Mouse (Mus musculus): ENCODE measurements around the gene Gpn2. TPM values are rescaled to one million over a fixed set of nuclear protein-coding genes. Genes with fewer than 3 reads are reported as not detected.

The Gpn2 gene
- polyA plus RNA-seq, 1 experiment, result 30.9 TPM

DNA sequence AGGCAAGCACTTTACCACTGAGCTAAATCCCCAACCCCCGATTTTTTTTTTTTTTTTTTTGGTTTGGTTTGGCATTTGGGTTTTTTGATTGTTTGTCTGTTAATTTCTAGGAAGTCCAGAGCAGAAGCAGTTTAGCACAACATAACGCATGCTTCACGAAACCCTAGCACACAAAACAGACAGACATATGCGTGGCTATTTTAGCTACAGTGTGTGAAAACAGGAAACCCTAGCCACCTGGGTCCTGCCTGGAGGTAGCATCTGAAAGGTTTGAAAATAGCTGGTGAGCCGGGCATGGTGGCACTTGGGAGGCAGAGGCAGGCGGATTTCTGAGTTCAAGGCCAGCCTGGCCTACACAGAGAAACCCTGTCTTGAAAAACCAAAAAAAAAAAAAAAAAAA is 11.9 kb downstream of the Gpn2 start:
- Histone ChIP-seq H3K4me1 (ENCODE audit: control insufficient read depth, insufficient read depth, low read length) (peaks cover 7% of the 10 kb centered on the region), H3K36me3 (ENCODE audit: control insufficient read depth, insufficient read depth, low read length) (peaks cover 1% of the 10 kb centered on the region; the same call in 1 of the 2 replicates), H3K4me3 (ENCODE audit: control insufficient read depth, low read depth, low read length) (no peak overlapping the region), H3K27me3 (ENCODE audit: control insufficient read depth, insufficient read depth, low read length) (no peaks in the 10 kb centered on the region), H3K27ac (ENCODE audit: control insufficient read depth, insufficient read depth, low read depth, low read length) (no peak overlapping the region)
- no peak for TF ChIP-seq CTCF (IDR thresholded peaks at IDR 0.05; ENCODE audit: control insufficient read depth, insufficient read depth, insufficient replicate concordance, low read depth, low read length)
- TF ChIP-seq POLR2A (IDR thresholded peaks at IDR 0.05; ENCODE audit: control insufficient read depth, low read depth, low read length), result no peak

DNA sequence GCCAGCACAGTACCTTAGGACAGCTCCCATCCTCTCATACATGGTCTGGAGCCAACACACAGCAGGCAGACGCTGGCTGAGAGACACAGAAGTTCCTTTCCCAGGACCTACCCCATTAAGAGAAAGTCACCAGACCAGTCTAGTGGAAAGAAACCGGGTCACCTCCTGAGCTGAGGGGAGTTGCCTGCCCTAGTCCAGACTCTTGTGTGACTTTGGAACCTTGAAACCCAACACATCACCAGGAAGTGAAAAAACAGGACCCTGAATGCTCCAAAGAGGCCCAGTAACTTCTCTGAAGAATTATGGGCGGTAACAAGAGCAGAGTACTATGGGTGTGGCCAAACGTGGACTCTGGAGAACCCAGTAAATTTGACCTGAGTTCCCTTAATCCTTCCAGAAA is 14.5 kb downstream of the Gpn2 start:
- H3K36me3 ChIP-seq (ENCODE audit: control insufficient read depth, insufficient read depth, low read length), result no peaks in the 10 kb centered on the region
- no peaks in the 10 kb centered on the region for H3K27me3 ChIP-seq (ENCODE audit: control insufficient read depth, insufficient read depth, low read length)
- no peak overlapping the region for H3K4me3 ChIP-seq (ENCODE audit: control insufficient read depth, low read depth, low read length)
- peaks cover 17% of the 10 kb centered on the region for H3K4me1 ChIP-seq (ENCODE audit: control insufficient read depth, insufficient read depth, low read length)
- H3K27ac ChIP-seq (ENCODE audit: control insufficient read depth, insufficient read depth, low read depth, low read length), result no peak overlapping the region
- no peak for TF ChIP-seq POLR2A (IDR thresholded peaks at IDR 0.05; ENCODE audit: control insufficient read depth, low read depth, low read length)
- no peak for TF ChIP-seq CTCF (IDR thresholded peaks at IDR 0.05; ENCODE audit: control insufficient read depth, insufficient read depth, insufficient replicate concordance, low read depth, low read length)

DNA sequence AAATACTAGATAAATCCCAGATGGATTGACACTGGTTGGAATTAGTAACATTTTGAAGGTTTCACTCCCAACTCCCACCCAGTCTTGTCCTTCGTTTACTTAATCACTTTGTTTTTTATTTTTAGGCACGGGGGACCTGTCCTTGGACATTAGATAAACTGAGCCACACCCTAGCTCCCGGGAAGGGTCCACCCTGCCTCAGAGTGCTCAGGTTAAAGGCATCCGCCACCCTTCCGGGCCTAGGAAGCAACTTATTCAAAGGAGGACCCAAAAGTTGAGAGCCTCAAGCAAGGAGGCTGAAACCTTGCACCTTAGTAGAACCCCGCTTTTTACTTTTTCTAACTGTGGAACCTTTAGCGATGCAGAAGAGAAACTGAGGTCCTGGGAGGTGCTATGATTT is 15.0 kb downstream of the Gpn2 start:
- H3K4me1 ChIP-seq (ENCODE audit: control insufficient read depth, insufficient read depth, low read length), result peaks cover 17% of the 10 kb centered on the region
- TF ChIP-seq POLR2A (IDR thresholded peaks at IDR 0.05; ENCODE audit: control insufficient read depth, low read depth, low read length), result no peak
- TF ChIP-seq CTCF (IDR thresholded peaks at IDR 0.05; ENCODE audit: control insufficient read depth, insufficient read depth, insufficient replicate concordance, low read depth, low read length), result no peak
- no peaks in the 10 kb centered on the region for H3K27me3 ChIP-seq (ENCODE audit: control insufficient read depth, insufficient read depth, low read length)
- H3K27ac ChIP-seq (ENCODE audit: control insufficient read depth, insufficient read depth, low read depth, low read length), result no peak overlapping the region
- H3K36me3 ChIP-seq (ENCODE audit: control insufficient read depth, insufficient read depth, low read length), result no peaks in the 10 kb centered on the region
- H3K4me3 ChIP-seq (ENCODE audit: control insufficient read depth, low read depth, low read length), result peak overlapping the region; percentile 75

- Histone ChIP-seq H3K4me3 (ENCODE audit: control insufficient read depth, low read depth, low read length) (peak overlapping the region; percentile 75), H3K36me3 (ENCODE audit: control insufficient read depth, insufficient read depth, low read length) (no peaks in the 10 kb centered on the region), H3K27ac (ENCODE audit: control insufficient read depth, insufficient read depth, low read depth, low read length) (no peak overlapping the region), H3K4me1 (ENCODE audit: control insufficient read depth, insufficient read depth, low read length) (peaks cover 17% of the 10 kb centered on the region), H3K27me3 (ENCODE audit: control insufficient read depth, insufficient read depth, low read length) (no peaks in the 10 kb centered on the region)
- TF ChIP-seq POLR2A (IDR thresholded peaks at IDR 0.05; ENCODE audit: control insufficient read depth, low read depth, low read length), result no peak
- no peak for TF ChIP-seq CTCF (IDR thresholded peaks at IDR 0.05; ENCODE audit: control insufficient read depth, insufficient read depth, insufficient replicate concordance, low read depth, low read length)
Observed at GRCm38 (mm10) chr4:133599571-133600073, 15.5 kb downstream of the Gpn2 start.

GRCm38 (mm10) chr4:133600306-133600705 is 16.1 kb downstream of the Gpn2 start:
- no peak for TF ChIP-seq CTCF (IDR thresholded peaks at IDR 0.05; ENCODE audit: control insufficient read depth, insufficient read depth, insufficient replicate concordance, low read depth, low read length)
- no peak for TF ChIP-seq POLR2A (IDR thresholded peaks at IDR 0.05; ENCODE audit: control insufficient read depth, low read depth, low read length)

GRCm38 (mm10) chr4:133601721-133602218 is 17.6 kb downstream of the Gpn2 start, which contains the start of gene Sfn:
TSS of gene Sfn (minus strand) at chr4:133602168.
- H3K36me3 ChIP-seq (ENCODE audit: control insufficient read depth, insufficient read depth, low read length), result no peaks in the 10 kb centered on the region
- TF ChIP-seq POLR2A (IDR thresholded peaks at IDR 0.05; ENCODE audit: control insufficient read depth, low read depth, low read length) (no peak), CTCF (IDR thresholded peaks at IDR 0.05; ENCODE audit: control insufficient read depth, insufficient read depth, insufficient replicate concordance, low read depth, low read length) (peak; percentile 38)
- no peak within 1 kb of the TSS for H3K27ac ChIP-seq (ENCODE audit: control insufficient read depth, insufficient read depth, low read depth, low read length)
- no peaks in the 10 kb centered on the region for H3K27me3 ChIP-seq (ENCODE audit: control insufficient read depth, insufficient read depth, low read length)
- peaks cover 17% of the 10 kb centered on the region for H3K4me1 ChIP-seq (ENCODE audit: control insufficient read depth, insufficient read depth, low read length)
- peak within 1 kb of the TSS; percentile 67 for H3K4me3 ChIP-seq (ENCODE audit: control insufficient read depth, low read depth, low read length)

More at GRCm38 (mm10) chr4:133600306-133600705, 16.1 kb downstream of the Gpn2 start:
- Histone ChIP-seq H3K27me3 (ENCODE audit: control insufficient read depth, insufficient read depth, low read length) (no peaks in the 10 kb centered on the region), H3K4me1 (ENCODE audit: control insufficient read depth, insufficient read depth, low read length) (peaks cover 17% of the 10 kb centered on the region), H3K4me3 (ENCODE audit: control insufficient read depth, low read depth, low read length) (peak overlapping the region; percentile 75), H3K27ac (ENCODE audit: control insufficient read depth, insufficient read depth, low read depth, low read length) (no peak overlapping the region), H3K36me3 (ENCODE audit: control insufficient read depth, insufficient read depth, low read length) (no peaks in the 10 kb centered on the region)

DNA sequence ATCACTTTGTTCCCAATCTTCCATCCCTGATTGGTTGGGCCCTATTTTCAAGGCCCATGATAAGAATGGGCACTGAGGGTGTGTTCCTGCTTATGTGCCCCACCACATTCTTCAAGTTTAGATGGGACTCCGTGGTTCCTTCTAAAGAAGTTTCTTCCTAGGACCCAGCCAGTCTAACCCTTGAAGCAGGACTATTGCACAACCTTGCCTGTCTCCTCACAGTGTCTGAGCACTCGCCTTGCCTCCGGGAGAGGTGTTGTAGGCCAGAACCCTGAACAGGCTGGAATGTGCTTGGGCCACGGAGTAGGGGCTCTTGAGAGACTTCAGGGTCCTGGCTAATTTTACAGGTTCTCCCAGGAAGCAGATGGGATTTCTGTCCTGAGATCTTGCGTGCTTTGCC is 18.9 kb downstream of the Gpn2 start:
- H3K36me3 ChIP-seq (ENCODE audit: control insufficient read depth, insufficient read depth, low read length), result no peaks in the 10 kb centered on the region
- no peaks in the 10 kb centered on the region for H3K27me3 ChIP-seq (ENCODE audit: control insufficient read depth, insufficient read depth, low read length)
- 0 out of 2 replicates have a peak overlapping the region, but pooled peaks have one; percentile 1 for H3K27ac ChIP-seq (ENCODE audit: control insufficient read depth, insufficient read depth, low read depth, low read length)
- H3K4me1 ChIP-seq (ENCODE audit: control insufficient read depth, insufficient read depth, low read length), result peaks cover 17% of the 10 kb centered on the region
- H3K4me3 ChIP-seq (ENCODE audit: control insufficient read depth, low read depth, low read length), result no peak overlapping the region
- TF ChIP-seq POLR2A (IDR thresholded peaks at IDR 0.05; ENCODE audit: control insufficient read depth, low read depth, low read length) (no peak), CTCF (IDR thresholded peaks at IDR 0.05; ENCODE audit: control insufficient read depth, insufficient read depth, insufficient replicate concordance, low read depth, low read length) (no peak)

Measured in testis, adult 2 months (tissue).